Mouse (Mus musculus): Measurements from ENCODE around the gene Grk2. TPM values are rescaled to one million over a fixed set of nuclear protein-coding genes. Genes with fewer than 3 reads are reported as not detected.

Grk2 gene
- polyA plus RNA-seq, 1 experiment: 56.3 TPM

- no peak overlapping the region for H3ac ChIP-seq (ENCODE audit: control insufficient read depth, insufficient read length)
Measured at GRCm38 (mm10) chr19:4263702-4264101, 42.3 kb downstream of the Grk2 start.

GRCm38 (mm10) chr19:4262756-4263155 is 43.3 kb downstream of the Grk2 start:
- Histone ChIP-seq H3K36me3 (ENCODE audit: control insufficient read depth, insufficient read depth) (no peaks in the 10 kb centered on the region), H3K79me2 (ENCODE audit: control insufficient read depth, insufficient read depth) (no peaks in the 10 kb centered on the region), H3K4me2 (ENCODE audit: low read depth) (no peak overlapping the region), H3K27me3 (ENCODE audit: control insufficient read depth, insufficient read depth, insufficient read length) (no peaks in the 10 kb centered on the region), H3K4me3 (no peak overlapping the region), H3ac (ENCODE audit: control insufficient read depth, insufficient read length) (no peak overlapping the region)
- no peak for TF ChIP-seq MYOD1 (IDR thresholded peaks at IDR 0.05; ENCODE audit: control insufficient read depth in 1 of 3, insufficient read length in 2 of 3, low read depth in 2 of 3)
- TF ChIP-seq MYOG (IDR thresholded peaks at IDR 0.05; ENCODE audit: control insufficient read depth in 1 of 3, insufficient read depth in 1 of 3, insufficient read length in 2 of 3, low read depth in 2 of 3): no peak
- TF ChIP-seq POLR2AphosphoS2 (IDR thresholded peaks at IDR 0.05; ENCODE audit: insufficient read length, low read depth): no peak
- TF ChIP-seq MAX (IDR thresholded peaks at IDR 0.05; ENCODE audit: low read depth): no peak
- TF ChIP-seq USF1 (IDR thresholded peaks at IDR 0.05; ENCODE audit: low read depth): no peak
- TF ChIP-seq REST (IDR thresholded peaks at IDR 0.05; ENCODE audit: insufficient read depth, insufficient read length): no peak
- TF ChIP-seq TCF3 (IDR thresholded peaks at IDR 0.05; ENCODE audit: insufficient read length, low read depth): no peak
- TF ChIP-seq TCF12 (IDR thresholded peaks at IDR 0.05; ENCODE audit: insufficient read depth, poor library complexity, severe bottlenecking): no peak
- no peak for TF ChIP-seq SRF (IDR thresholded peaks at IDR 0.05; ENCODE audit: control insufficient read depth, insufficient read length, low read depth)
- TF ChIP-seq POLR2A (IDR thresholded peaks at IDR 0.05; ENCODE audit: insufficient read length, low read depth): no peak
- no peak for TF ChIP-seq E2F4 (IDR thresholded peaks at IDR 0.05; ENCODE audit: insufficient read depth)
- TF ChIP-seq CEBPB (IDR thresholded peaks at IDR 0.05; ENCODE audit: insufficient read depth, poor library complexity, severe bottlenecking): no peak

More at GRCm38 (mm10) chr19:4263702-4264101, 42.3 kb downstream of the Grk2 start:
- Histone ChIP-seq H3K4me3 (no peak overlapping the region), H3K79me2 (ENCODE audit: control insufficient read depth, insufficient read depth) (no peaks in the 10 kb centered on the region), H3K4me2 (ENCODE audit: low read depth) (no peak overlapping the region), H3K27me3 (ENCODE audit: control insufficient read depth, insufficient read depth, insufficient read length) (no peaks in the 10 kb centered on the region), H3K36me3 (ENCODE audit: control insufficient read depth, insufficient read depth) (no peaks in the 10 kb centered on the region)
- TF ChIP-seq E2F4 (IDR thresholded peaks at IDR 0.05; ENCODE audit: insufficient read depth) (no peak), TCF12 (IDR thresholded peaks at IDR 0.05; ENCODE audit: insufficient read depth, poor library complexity, severe bottlenecking) (no peak), MAX (IDR thresholded peaks at IDR 0.05; ENCODE audit: low read depth) (no peak), MYOG (IDR thresholded peaks at IDR 0.05; ENCODE audit: control insufficient read depth in 1 of 3, insufficient read depth in 1 of 3, insufficient read length in 2 of 3, low read depth in 2 of 3) (no peak), POLR2AphosphoS2 (IDR thresholded peaks at IDR 0.05; ENCODE audit: insufficient read length, low read depth) (no peak), SRF (IDR thresholded peaks at IDR 0.05; ENCODE audit: control insufficient read depth, insufficient read length, low read depth) (no peak), USF1 (IDR thresholded peaks at IDR 0.05; ENCODE audit: low read depth) (no peak), REST (IDR thresholded peaks at IDR 0.05; ENCODE audit: insufficient read depth, insufficient read length) (no peak), TCF3 (IDR thresholded peaks at IDR 0.05; ENCODE audit: insufficient read length, low read depth) (no peak), MYOD1 (IDR thresholded peaks at IDR 0.05; ENCODE audit: control insufficient read depth in 1 of 3, insufficient read length in 2 of 3, low read depth in 2 of 3) (no peak), POLR2A (IDR thresholded peaks at IDR 0.05; ENCODE audit: insufficient read length, low read depth) (no peak), CEBPB (IDR thresholded peaks at IDR 0.05; ENCODE audit: insufficient read depth, poor library complexity, severe bottlenecking) (no peak)

- H3K27me3 ChIP-seq (ENCODE audit: control insufficient read depth, insufficient read depth, insufficient read length): no peaks in the 10 kb centered on the region
- H3K79me2 ChIP-seq (ENCODE audit: control insufficient read depth, insufficient read depth): no peaks in the 10 kb centered on the region
- no peak overlapping the region for H3ac ChIP-seq (ENCODE audit: control insufficient read depth, insufficient read length)
- no peak overlapping the region for H3K4me2 ChIP-seq (ENCODE audit: low read depth)
- H3K36me3 ChIP-seq (ENCODE audit: control insufficient read depth, insufficient read depth): no peaks in the 10 kb centered on the region
- H3K4me3 ChIP-seq: no peak overlapping the region
- TF ChIP-seq MYOG (IDR thresholded peaks at IDR 0.05; ENCODE audit: control insufficient read depth in 1 of 3, insufficient read depth in 1 of 3, insufficient read length in 2 of 3, low read depth in 2 of 3) (no peak), MYOD1 (IDR thresholded peaks at IDR 0.05; ENCODE audit: control insufficient read depth in 1 of 3, insufficient read length in 2 of 3, low read depth in 2 of 3) (no peak), MAX (IDR thresholded peaks at IDR 0.05; ENCODE audit: low read depth) (no peak), POLR2AphosphoS2 (IDR thresholded peaks at IDR 0.05; ENCODE audit: insufficient read length, low read depth) (no peak), TCF12 (IDR thresholded peaks at IDR 0.05; ENCODE audit: insufficient read depth, poor library complexity, severe bottlenecking) (no peak), E2F4 (IDR thresholded peaks at IDR 0.05; ENCODE audit: insufficient read depth) (no peak), POLR2A (IDR thresholded peaks at IDR 0.05; ENCODE audit: insufficient read length, low read depth) (no peak), USF1 (IDR thresholded peaks at IDR 0.05; ENCODE audit: low read depth) (no peak), TCF3 (IDR thresholded peaks at IDR 0.05; ENCODE audit: insufficient read length, low read depth) (no peak), SRF (IDR thresholded peaks at IDR 0.05; ENCODE audit: control insufficient read depth, insufficient read length, low read depth) (no peak), REST (IDR thresholded peaks at IDR 0.05; ENCODE audit: insufficient read depth, insufficient read length) (no peak), CEBPB (IDR thresholded peaks at IDR 0.05; ENCODE audit: insufficient read depth, poor library complexity, severe bottlenecking) (no peak)
Measured at GRCm38 (mm10) chr19:4261038-4261698, 44.9 kb downstream of the Grk2 start.

GRCm38 (mm10) chr19:4257897-4258252 is 48.1 kb downstream of the Grk2 start:
- no peaks in the 10 kb centered on the region for H3K27me3 ChIP-seq (ENCODE audit: control insufficient read depth, insufficient read depth, insufficient read length)
- H3K36me3 ChIP-seq (ENCODE audit: control insufficient read depth, insufficient read depth): no peaks in the 10 kb centered on the region
- TF ChIP-seq MYOD1 (IDR thresholded peaks at IDR 0.05; ENCODE audit: control insufficient read depth in 1 of 3, insufficient read length in 2 of 3, low read depth in 2 of 3): no peak
- no peak for TF ChIP-seq MAX (IDR thresholded peaks at IDR 0.05; ENCODE audit: low read depth)
- TF ChIP-seq SRF (IDR thresholded peaks at IDR 0.05; ENCODE audit: control insufficient read depth, insufficient read length, low read depth): no peak
- no peak for TF ChIP-seq POLR2A (IDR thresholded peaks at IDR 0.05; ENCODE audit: insufficient read length, low read depth)
- no peak for TF ChIP-seq E2F4 (IDR thresholded peaks at IDR 0.05; ENCODE audit: insufficient read depth)
- TF ChIP-seq POLR2AphosphoS2 (IDR thresholded peaks at IDR 0.05; ENCODE audit: insufficient read length, low read depth): no peak
- no peak for TF ChIP-seq TCF12 (IDR thresholded peaks at IDR 0.05; ENCODE audit: insufficient read depth, poor library complexity, severe bottlenecking)
- no peak for TF ChIP-seq USF1 (IDR thresholded peaks at IDR 0.05; ENCODE audit: low read depth)
- TF ChIP-seq CEBPB (IDR thresholded peaks at IDR 0.05; ENCODE audit: insufficient read depth, poor library complexity, severe bottlenecking): no peak
- TF ChIP-seq REST (IDR thresholded peaks at IDR 0.05; ENCODE audit: insufficient read depth, insufficient read length): no peak
- no peak for TF ChIP-seq MYOG (IDR thresholded peaks at IDR 0.05; ENCODE audit: control insufficient read depth in 1 of 3, insufficient read depth in 1 of 3, insufficient read length in 2 of 3, low read depth in 2 of 3)
- no peak for TF ChIP-seq TCF3 (IDR thresholded peaks at IDR 0.05; ENCODE audit: insufficient read length, low read depth)
- no peaks in the 10 kb centered on the region for H3K79me2 ChIP-seq (ENCODE audit: control insufficient read depth, insufficient read depth)
- H3ac ChIP-seq (ENCODE audit: control insufficient read depth, insufficient read length): no peak overlapping the region
- peak overlapping the region; percentile 40 for H3K4me3 ChIP-seq
- H3K4me2 ChIP-seq (ENCODE audit: low read depth): peak overlapping the region; percentile 77

All from myocyte (in vitro differentiated cells).